Mouse (Mus musculus) neural tube, embryonic 11.5 days (tissue): ENCODE results near the gene Unc93b1. TPM values are rescaled to one million over a fixed set of nuclear protein-coding genes. Genes with fewer than 3 reads are reported as not detected.

Source experiments
- ATAC-seq: fragments of 200-750 bp; cut with Nextera tagmentation; 2 replicates; pipeline ENCODE4 v1.8.0; 2017; ENCODE audit warnings: moderate number of reproducible peaks, mild to moderate bottlenecking, moderate TSS enrichment, moderate library complexity; ENCODE audit not compliant: insufficient read depth, low FRiP score, low TSS enrichment
- DNase-seq: peaks from one replicate; pipeline ENCODE4 v3.0.0-alpha.2; 2015; ENCODE audit warnings: low spot score
- H3K27ac ChIP-seq: fragments of 300-500 bp; sonication (generic); 2 replicates; pipeline ENCODE4 v1.5.1; 2014; ENCODE audit warnings: low read depth, mild to moderate bottlenecking, low read length
- H3K27me3 ChIP-seq: fragments of 300-500 bp; sonication (generic); 2 replicates; pipeline ENCODE4 v1.6.1; 2014; ENCODE audit warnings: mild to moderate bottlenecking, low read length, mixed read lengths; ENCODE audit not compliant: control insufficient read depth, insufficient read depth
- H3K36me3 ChIP-seq: fragments of 300-500 bp; sonication (generic); 2 replicates; pipeline ENCODE4 v1.6.1; 2014; ENCODE audit warnings: mild to moderate bottlenecking, low read length, moderate library complexity, mixed read lengths; ENCODE audit not compliant: control insufficient read depth, insufficient read depth
- H3K4me1 ChIP-seq: fragments of 300-500 bp; sonication (generic); 2 replicates; pipeline ENCODE4 v1.6.1; 2014; ENCODE audit warnings: low read length, mixed read lengths; ENCODE audit not compliant: control insufficient read depth, insufficient read depth
- H3K4me2 ChIP-seq: fragments of 300-500 bp; sonication (generic); 2 replicates; pipeline ENCODE4 v1.6.1; 2014; ENCODE audit warnings: low read depth, mild to moderate bottlenecking, moderate library complexity
- H3K4me3 ChIP-seq: fragments of 300-500 bp; sonication (generic); 2 replicates; pipeline ENCODE4 v1.5.1; 2014; ENCODE audit warnings: low read depth, low read length
- H3K9ac ChIP-seq: fragments of 300-500 bp; sonication (generic); 2 replicates; pipeline ENCODE4 v1.6.1; 2014; ENCODE audit warnings: mild to moderate bottlenecking, low read length
- H3K9me3 ChIP-seq: fragments of 300-500 bp; sonication (generic); 2 replicates; pipeline ENCODE4 v1.6.1; 2016; ENCODE audit warnings: low read length; ENCODE audit not compliant: control insufficient read depth
- WGBS: fragments of 180-500 bp; shearing (Covaris S2); extraction: QIAGEN DNeasy Blood & Tissue Kit; methylation state at CpG from one replicate; pipeline ENCODE4 v1.1.7; 2014; 5-methylcytosine and 5-hydroxymethylcytosine counted together
- polyA plus RNA-seq: library from polyadenylated mRNA; unstranded; fragments of >200 nt; fragmentation: Nextera tagmentation; extraction: Ambion mirVana; gene quantifications from 2 replicates; pipeline ENCODE4 v1.2.1, GENCODE M21; 2014

The Unc93b1 gene
- polyA plus RNA-seq, 1 experiment from 2014 or later, result 5.3 TPM

GRCm38 (mm10) chr19:3923586-3923985, 11.4 kb upstream of the Unc93b1 start:
- 58% methylated on average over 13 of the region's 13 CpGs for WGBS

GRCm38 (mm10) chr19:3924190-3924589, 10.8 kb upstream of the Unc93b1 start:
- H3K27ac ChIP-seq, result no peak overlapping the region
- no peak for ATAC-seq
- H3K36me3 ChIP-seq, result no peaks in the 10 kb centered on the region
- no peak overlapping the region for H3K9ac ChIP-seq
- no peaks in the 10 kb centered on the region for H3K9me3 ChIP-seq
- 75% methylated on average over 8 of the region's 8 CpGs for WGBS
- H3K4me2 ChIP-seq, result no peak overlapping the region
- no peak overlapping the region for H3K4me3 ChIP-seq
- no peaks in the 10 kb centered on the region for H3K4me1 ChIP-seq
- H3K27me3 ChIP-seq, result no peaks in the 10 kb centered on the region
- DNase-seq, result no peak

More at GRCm38 (mm10) chr19:3923586-3923985, 11.4 kb upstream of the Unc93b1 start:
- H3K9me3 ChIP-seq, result no peaks in the 10 kb centered on the region
- no peak overlapping the region for H3K27ac ChIP-seq
- ATAC-seq, result no peak
- no peaks in the 10 kb centered on the region for H3K27me3 ChIP-seq
- H3K9ac ChIP-seq, result no peak overlapping the region
- H3K4me1 ChIP-seq, result no peaks in the 10 kb centered on the region
- no peak overlapping the region for H3K4me3 ChIP-seq
- no peak for DNase-seq
- no peaks in the 10 kb centered on the region for H3K36me3 ChIP-seq
- H3K4me2 ChIP-seq, result no peak overlapping the region

- Histone ChIP-seq H3K4me1 (no peaks in the 10 kb centered on the region), H3K4me3 (no peak overlapping the region), H3K27me3 (no peaks in the 10 kb centered on the region), H3K27ac (no peak overlapping the region), H3K4me2 (no peak overlapping the region), H3K9ac (no peak overlapping the region), H3K36me3 (no peaks in the 10 kb centered on the region), H3K9me3 (no peaks in the 10 kb centered on the region)
- DNase-seq (no peak), ATAC-seq (no peak)
- 92% methylated on average over 7 of the region's 7 CpGs for WGBS
Observed at GRCm38 (mm10) chr19:3924868-3925267, 10.1 kb upstream of the Unc93b1 start.

GRCm38 (mm10) chr19:3925859-3926258, 9.1 kb upstream of the Unc93b1 start:
- H3K36me3 ChIP-seq, result no peaks in the 10 kb centered on the region
- no peaks in the 10 kb centered on the region for H3K9me3 ChIP-seq
- no peaks in the 10 kb centered on the region for H3K27me3 ChIP-seq
- DNase-seq (no peak), ATAC-seq (no peak)
- no peak overlapping the region for H3K9ac ChIP-seq
- H3K4me1 ChIP-seq, result no peaks in the 10 kb centered on the region
- no peak overlapping the region for H3K27ac ChIP-seq
- no peak overlapping the region for H3K4me2 ChIP-seq
- no peak overlapping the region for H3K4me3 ChIP-seq
- 83% methylated on average over 6 of the region's 6 CpGs for WGBS

GRCm38 (mm10) chr19:3926279-3926678, 8.7 kb upstream of the Unc93b1 start:
- no peak overlapping the region for H3K4me2 ChIP-seq

GRCm38 (mm10) chr19:3926685-3927084, 8.3 kb upstream of the Unc93b1 start:
- no peak for DNase-seq
- Histone ChIP-seq H3K36me3 (no peaks in the 10 kb centered on the region), H3K4me3 (no peak overlapping the region), H3K4me1 (no peaks in the 10 kb centered on the region), H3K27ac (no peak overlapping the region), H3K9me3 (no peaks in the 10 kb centered on the region), H3K27me3 (no peaks in the 10 kb centered on the region), H3K9ac (no peak overlapping the region), H3K4me2 (no peak overlapping the region)
- no peak for ATAC-seq
- 61% methylated on average over 6 of the region's 6 CpGs for WGBS

More at GRCm38 (mm10) chr19:3926279-3926678, 8.7 kb upstream of the Unc93b1 start:
- WGBS, result 64% methylated on average over 3 of the region's 3 CpGs
- ATAC-seq, result no peak
- Histone ChIP-seq H3K9ac (no peak overlapping the region), H3K27me3 (no peaks in the 10 kb centered on the region), H3K27ac (no peak overlapping the region), H3K4me3 (no peak overlapping the region), H3K4me1 (no peaks in the 10 kb centered on the region), H3K9me3 (no peaks in the 10 kb centered on the region), H3K36me3 (no peaks in the 10 kb centered on the region)
- no peak for DNase-seq

GRCm38 (mm10) chr19:3927989-3928388, 7.0 kb upstream of the Unc93b1 start:
- Histone ChIP-seq H3K4me3 (no peak overlapping the region), H3K4me2 (no peak overlapping the region), H3K4me1 (no peaks in the 10 kb centered on the region), H3K9me3 (no peaks in the 10 kb centered on the region), H3K36me3 (no peaks in the 10 kb centered on the region), H3K9ac (no peak overlapping the region), H3K27ac (no peak overlapping the region), H3K27me3 (no peaks in the 10 kb centered on the region)
- 77% methylated on average over 4 of the region's 4 CpGs for WGBS
- no peak for DNase-seq
- no peak for ATAC-seq

- H3K27me3 ChIP-seq, result no peaks in the 10 kb centered on the region
- 80% methylated on average over 4 of the region's 4 CpGs for WGBS
- H3K4me2 ChIP-seq, result no peak overlapping the region
- H3K9me3 ChIP-seq, result no peaks in the 10 kb centered on the region
- no peak for ATAC-seq
- H3K9ac ChIP-seq, result no peak overlapping the region
- H3K4me1 ChIP-seq, result no peaks in the 10 kb centered on the region
- H3K4me3 ChIP-seq, result no peak overlapping the region
- DNase-seq, result no peak
- H3K27ac ChIP-seq, result no peak overlapping the region
- no peaks in the 10 kb centered on the region for H3K36me3 ChIP-seq
Observed at GRCm38 (mm10) chr19:3928779-3929178, 6.2 kb upstream of the Unc93b1 start.

- no peaks in the 10 kb centered on the region for H3K9me3 ChIP-seq
- no peaks in the 10 kb centered on the region for H3K4me1 ChIP-seq
- no peak within 1 kb of the TSS for H3K9ac ChIP-seq
- no peak for DNase-seq
- H3K27me3 ChIP-seq, result no peaks in the 10 kb centered on the region
- H3K27ac ChIP-seq, result no peak within 1 kb of the TSS
- WGBS, result 66% methylated on average over 12 of the region's 12 CpGs
- no peaks in the 10 kb centered on the region for H3K36me3 ChIP-seq
- H3K4me3 ChIP-seq, result no peak within 1 kb of the TSS
- no peak for ATAC-seq
- H3K4me2 ChIP-seq, result no peak within 1 kb of the TSS
Observed at GRCm38 (mm10) chr19:3929211-3929941, 5.6 kb upstream of the Unc93b1 start, which contains the start of gene Aldh3b1. Gene Aldh3b1, minus strand, starts transcription at chr19:3929808.
